Mouse (Mus musculus) E14TG2a.4 (cell line): Measurements from ENCODE around the gene Depdc1a.
A peak's percentile ranks its signal among the peaks of the same experiment; 100 is the strongest.
"Not testable (repeated sequence)": the region's sequence is repeated elsewhere in the genome, so short reads cannot be mapped to it uniquely, and the experiment has no call there.

Source experiments
- H3K27me3 ChIP-seq: 2 replicates; pipeline ENCODE4 v1.6.1; 2014; ENCODE audit warnings: low read length, control low read depth; ENCODE audit not compliant: insufficient read depth
- H3K36me3 ChIP-seq: 2 replicates; pipeline ENCODE4 v1.6.1; 2014; ENCODE audit warnings: low read length, control low read depth; ENCODE audit not compliant: insufficient read depth
- H3K4me1 ChIP-seq: replicated peaks from 2 replicates; pipeline ENCODE4 v1.6.1; 2014; ENCODE audit warnings: low read depth, low read length, control low read depth
- H3K4me3 ChIP-seq: replicated peaks from 2 replicates; pipeline ENCODE4 v1.5.1; 2014; ENCODE audit warnings: mild to moderate bottlenecking, low read length
- H3K9me3 ChIP-seq: 2 replicates; pipeline ENCODE4 v1.6.1; 2014; ENCODE audit warnings: low read length, control low read depth
- CTCF ChIP-seq: conservative IDR thresholded peaks from 2 replicates; pipeline ENCODE4 v1.5.1; 2014; ENCODE audit warnings: low read length
- NANOG ChIP-seq: IDR thresholded peaks from 2 replicates; pipeline ENCODE4 v1.6.1; 2014; ENCODE audit warnings: borderline replicate concordance, low read length, mixed read lengths
- POU5F1 ChIP-seq: IDR thresholded peaks from 2 replicates; pipeline ENCODE4 v1.6.1; 2014; ENCODE audit warnings: low read length, borderline replicate concordance

Gene Depdc1a

DNA sequence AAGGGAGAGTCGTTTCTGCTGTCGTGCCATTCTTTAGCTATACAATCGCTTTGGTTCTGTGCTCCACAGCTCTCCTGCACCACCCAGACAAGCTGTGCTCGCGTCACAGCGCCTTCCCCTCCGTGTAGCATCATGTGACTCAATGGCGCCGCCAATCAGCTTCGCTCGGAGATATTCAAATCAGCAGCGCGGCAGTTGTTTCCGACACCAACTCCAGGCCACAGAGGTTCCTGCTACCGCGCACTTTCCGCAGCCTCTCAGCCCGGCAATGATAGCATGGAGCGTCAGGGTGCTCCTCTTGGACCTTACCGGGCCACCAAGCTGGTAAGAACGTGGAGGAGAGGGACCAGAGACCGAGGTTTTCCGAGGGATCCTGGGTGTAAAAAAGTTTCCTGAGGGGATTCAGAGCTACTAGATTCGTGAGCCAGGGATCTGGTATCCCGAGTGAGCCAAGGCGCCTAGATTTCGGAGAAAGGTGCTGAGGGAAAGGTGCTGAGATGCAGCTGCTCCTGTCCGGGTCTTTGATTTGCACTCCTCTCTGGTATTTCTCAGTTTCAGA is at the start of gene Depdc1a:
Gene Depdc1a (plus strand): TSS at position 191 of the 559 bp plus-strand sequence.
- Histone ChIP-seq H3K4me1 (peaks cover 5% of the 10 kb centered on the region; the same call in 1 of the 2 replicates), H3K9me3 (no peaks in the 10 kb centered on the region), H3K27me3 (no peaks in the 10 kb centered on the region), H3K4me3 (peak within 1 kb of the TSS; percentile 84), H3K36me3 (peaks cover 8% of the 10 kb centered on the region; the same call in 1 of the 2 replicates)
- TF ChIP-seq POU5F1 (no peak), NANOG (no peak), CTCF (no peak)

GRCm38 (mm10) chr3:159470059-159470458 is 25.2 kb upstream of the Depdc1a start:
- Histone ChIP-seq H3K4me1 (no peaks in the 10 kb centered on the region), H3K9me3 (peaks cover 7% of the 10 kb centered on the region; the same call in 1 of the 2 replicates), H3K4me3 (no peak overlapping the region), H3K27me3 (no peaks in the 10 kb centered on the region), H3K36me3 (no peaks in the 10 kb centered on the region)
- no peak for TF ChIP-seq POU5F1
- no peak for TF ChIP-seq NANOG
- no peak for TF ChIP-seq CTCF

- Histone ChIP-seq H3K4me3 (no peak overlapping the region), H3K36me3 (no peaks in the 10 kb centered on the region)
- TF ChIP-seq NANOG: no peak
- TF ChIP-seq CTCF: no peak
- TF ChIP-seq POU5F1: no peak
These were observed 19.8 kb upstream of the Depdc1a start for GRCm38 (mm10) chr3:159475465-159475864.

GRCm38 (mm10) chr3:159477250-159477962 is 17.8 kb upstream of the Depdc1a start:
- no peaks in the 10 kb centered on the region for H3K27me3 ChIP-seq
- peaks cover 4% of the 10 kb centered on the region; the same call in 1 of the 2 replicates for H3K9me3 ChIP-seq
- H3K4me1 ChIP-seq: no peaks in the 10 kb centered on the region
- H3K4me3 ChIP-seq: no peak overlapping the region
- H3K36me3 ChIP-seq: no peaks in the 10 kb centered on the region
- no peak for TF ChIP-seq CTCF
- no peak for TF ChIP-seq POU5F1
- TF ChIP-seq NANOG: no peak

More at GRCm38 (mm10) chr3:159475465-159475864, 19.8 kb upstream of the Depdc1a start:
- Histone ChIP-seq H3K27me3 (no peaks in the 10 kb centered on the region), H3K4me1 (no peaks in the 10 kb centered on the region), H3K9me3 (no peaks in the 10 kb centered on the region)

DNA sequence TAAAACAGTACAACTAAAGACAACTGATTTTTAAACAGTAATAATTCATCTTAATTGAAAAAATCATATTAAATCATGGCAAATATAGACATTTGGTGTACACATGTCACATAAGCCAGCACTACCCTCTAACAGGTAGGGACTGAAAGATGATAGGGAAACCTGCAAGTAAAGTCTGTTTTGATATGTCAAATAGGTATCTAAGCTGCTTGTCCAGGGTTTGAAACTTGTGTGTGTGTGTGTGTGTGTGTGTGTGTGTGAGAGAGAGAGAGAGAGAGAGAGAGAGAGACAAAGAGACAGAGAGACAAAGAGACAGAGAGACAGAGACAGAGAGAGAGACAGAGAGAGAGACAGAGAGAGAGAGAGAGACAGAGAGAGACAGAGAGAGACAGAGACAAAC is 524 bp upstream of the Depdc1a start:
- H3K4me3 ChIP-seq: peak overlapping the region; percentile 84
- H3K9me3 ChIP-seq, H3K27me3 ChIP-seq, H3K36me3 ChIP-seq, H3K4me1 ChIP-seq: not testable (repeated sequence)

- H3K27me3 ChIP-seq: no peaks in the 10 kb centered on the region
- H3K36me3 ChIP-seq: peaks cover 3% of the 10 kb centered on the region; the same call in 1 of the 2 replicates
- H3K4me3 ChIP-seq: no peak overlapping the region
- no peaks in the 10 kb centered on the region for H3K9me3 ChIP-seq
- TF ChIP-seq CTCF (no peak), POU5F1 (no peak), NANOG (no peak)
- H3K4me1 ChIP-seq: 0 out of 2 replicates have a peak, but pooled peaks cover 4% of the 10 kb centered on the region
These were observed 13.7 kb downstream of the Depdc1a start for GRCm38 (mm10) chr3:159508899-159509298.

- TF ChIP-seq NANOG: no peak
- no peak for TF ChIP-seq CTCF
- no peak for TF ChIP-seq POU5F1
These were observed 33.3 kb downstream of the Depdc1a start for GRCm38 (mm10) chr3:159528563-159528962.

GRCm38 (mm10) chr3:159548303-159548702 is 53.1 kb downstream of the Depdc1a start:
- no peaks in the 10 kb centered on the region for H3K9me3 ChIP-seq
- H3K36me3 ChIP-seq: no peaks in the 10 kb centered on the region
- no peak overlapping the region for H3K4me3 ChIP-seq
- TF ChIP-seq CTCF (peak; percentile 8; the same call in 1 of the 2 replicates), NANOG (no peak)
- no peaks in the 10 kb centered on the region for H3K27me3 ChIP-seq
- H3K4me1 ChIP-seq: no peaks in the 10 kb centered on the region

More at GRCm38 (mm10) chr3:159528563-159528962, 33.3 kb downstream of the Depdc1a start:
- Histone ChIP-seq H3K4me3 (no peak overlapping the region), H3K27me3 (no peaks in the 10 kb centered on the region), H3K36me3 (peaks cover 12% of the 10 kb centered on the region; the same call in 1 of the 2 replicates), H3K9me3 (no peaks in the 10 kb centered on the region), H3K4me1 (no peaks in the 10 kb centered on the region)
